ENCODE assay signal across 43 mouse cellular contexts in genomic region chr5:68033345-68033744, GRCm38 (mm10). TPM values are rescaled to one million over a fixed set of nuclear protein-coding genes. Genes with fewer than 3 reads are reported as not detected.
DNase-seq lines count a peak whose midpoint lies in the region; ATAC-seq lines count a peak whose summit lies in the region.
"Had no signal": no experiment of that assay in that cellular context is flagged by ENCODE, and none has a peak within 500 bp of the region (broad histone marks: within the 10 kb centered on the region; RNA-seq: fewer than 3 reads in every experiment).

No protein-coding gene starts in this region.

- H3K36me3 ChIP-seq in splenic B cell, adult 2 months (ENCODE audit: control insufficient read depth, insufficient read depth, low read length, poor library complexity, severe bottlenecking) = no peaks in the 10 kb centered on the region
- H3K36me3 ChIP-seq: embryonic facial prominence, embryonic 13.5 days; forebrain, embryonic 10.5 days; forebrain, embryonic 15.5 days; heart, embryonic 10.5 days; heart, embryonic 15.5 days; hindbrain, embryonic 13.5 days; kidney, embryonic 15.5 days; midbrain, embryonic 10.5 days; midbrain, embryonic 15.5 days; neural tube, embryonic 15.5 days had no signal

- peak; percentile 89 to 93 for ATAC-seq in hematopoietic stem cell, adult 5-6 weeks (replicated peaks in 1 of 2; ENCODE audit: insufficient read depth in 1 of 2, low FRiP score in 2 of 2, low TSS enrichment in 1 of 2, low read depth in 1 of 2, poor library complexity in 2 of 2, severe bottlenecking in 2 of 2)
- ATAC-seq in CD4-positive, CD25-positive, alpha-beta regulatory T cell, adult 4 months = no peak
- ATAC-seq: activated CD4-positive, CD25-positive, alpha-beta regulatory T cell, adult 4 months; forebrain, embryonic 15.5 days; midbrain, embryonic 15.5 days had no signal

- DNase-seq in A20 (ENCODE audit: low read depth, low spot score) = peak; percentile 8
- peak; percentile 30 for DNase-seq in CD4-positive helper T cell, adult 2 months (ENCODE audit: low read depth, low spot score)
- DNase-seq in splenic B cell, adult 2 months (ENCODE audit: low read depth, low spot score) = peak; percentile 75
- no peak for DNase-seq in frontal cortex, postnatal 36 days (ENCODE audit: low spot score in 2 of 2)
- DNase-seq: adrenal gland, adult 2 months; adrenal gland, postnatal 36 days; cerebellum, adult 8-10 months; cerebellum, postnatal 36 days; heart, postnatal 36 days; kidney, adult 11 months; kidney, postnatal 25 days; lung, adult 2 months; lung, postnatal 10 days; right cerebral cortex, adult 18-20 months had no signal

- H3K27me3 ChIP-seq in splenic B cell, adult 2 months (ENCODE audit: control insufficient read depth, insufficient read depth, low read length, poor library complexity, severe bottlenecking) = no peaks in the 10 kb centered on the region
- H3K27me3 ChIP-seq: embryonic facial prominence, embryonic 13.5 days; forebrain, embryonic 15.5 days; heart, embryonic 15.5 days; hindbrain, embryonic 13.5 days; kidney, embryonic 15.5 days; midbrain, embryonic 15.5 days; neural tube, embryonic 15.5 days had no signal

RNA-seq across cellular contexts. Expression of gene Grxcr1, which starts 1.7 kb away (rescaled TPM):
- total RNA-seq in hematopoietic stem cell, adult 5-6 weeks (2017) = not detected in 2 replicates
- polyA plus RNA-seq in CD4-positive, CD25-positive, alpha-beta regulatory T cell, adult 4 months (2017; shearing (Covaris generic)) = not detected
- total RNA-seq: adrenal gland, adult 2 months; adrenal gland, postnatal 36 days; ES-E14; gastrocnemius, adult 8-10 months; heart, postnatal 36 days; layer of hippocampus, adult 2 months; layer of hippocampus, postnatal 14 days; left cerebral cortex, adult 8-10 months; left cerebral cortex, postnatal 36 days had no signal
- polyA plus RNA-seq: adrenal gland, adult 2 months; brain, embryonic 14.5 days; embryonic facial prominence, embryonic 13.5 days; forebrain, embryonic 10.5 days; forebrain, embryonic 15.5 days; frontal cortex, adult 2 months; gonadal fat pad, adult 2 months; heart, embryonic 10.5 days; heart, embryonic 15.5 days; kidney, embryonic 15.5 days; limb, embryonic 14.5 days; liver, embryonic 14.5 days; lung, adult 2 months; macrophage; midbrain, embryonic 10.5 days; midbrain, embryonic 15.5 days; neural tube, embryonic 15.5 days; spleen, adult 2 months; stomach, embryonic 14.5 days; testis, adult 2 months; thymus, postnatal 0 days had no signal

Comparison
In these comparisons a context has a peak if more than half of its experiments do, and no peak if none do; other contexts are left out.
1. DNase-seq: peak in A20 (single experiment), CD4-positive helper T cell, adult 2 months (single experiment) and splenic B cell, adult 2 months (single experiment); none in frontal cortex, postnatal 36 days (0 of 2).